Mouse (Mus musculus) activated CD4-positive, CD25-positive, alpha-beta regulatory T cell (primary cell): ENCODE results near the gene Tmem28. TPM values are rescaled to one million over a fixed set of nuclear protein-coding genes. Genes with fewer than 3 reads are reported as not detected.

Experiments used
- polyA plus RNA-seq, 2 experiments: library from polyadenylated mRNA; unstranded; fragments of 100-300 nt; shearing (Covaris generic); gene quantifications; one replicate each; pipeline ENCODE4 v1.2.1; 2017

The Tmem28 gene
- polyA plus RNA-seq: under 1 TPM in 1 of 2 experiments, not detected in 1; 0.26 TPM

DNA sequence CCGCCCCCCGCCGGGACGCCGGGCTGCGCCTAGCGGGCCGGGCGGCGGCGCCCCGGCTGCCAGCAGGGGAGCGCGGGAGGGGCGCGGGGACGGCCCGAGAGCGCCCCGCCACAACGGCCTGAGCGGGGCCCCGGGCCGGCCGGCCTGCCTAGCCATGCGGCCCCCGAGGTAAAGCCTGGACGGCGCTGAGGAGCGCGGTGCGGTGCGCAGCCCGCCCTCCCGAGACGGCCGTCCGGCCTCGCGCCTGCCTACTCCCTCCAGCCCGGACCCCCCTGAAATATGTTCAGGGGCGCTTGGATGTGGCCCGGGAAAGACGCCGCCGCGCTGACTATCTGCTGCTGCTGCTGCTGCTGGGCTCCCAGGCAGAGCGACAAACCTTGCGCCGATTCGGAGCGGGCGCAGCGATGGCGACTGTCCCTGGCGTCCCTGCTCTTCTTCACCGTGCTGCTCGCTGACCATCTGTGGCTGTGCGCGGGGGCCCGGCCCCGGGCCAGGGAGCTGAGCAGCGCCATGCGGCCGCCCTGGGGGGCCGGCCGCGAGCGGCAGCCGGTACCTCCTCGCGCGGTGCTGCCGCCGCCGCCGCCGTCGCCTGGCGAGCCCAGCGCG, at the start of gene Tmem28:
Gene Tmem28 (plus strand): TSS at position 232 of the 606 bp plus-strand sequence.

Other genes starting within 250 kb of the Tmem28 start
- not detected for gene Eda, start 154.6 kb downstream of the Tmem28 start, polyA plus RNA-seq